Mouse (Mus musculus) lung, adult 2 months (tissue): ENCODE measurements around the gene Sox13. TPM values are rescaled to one million over a fixed set of nuclear protein-coding genes. Genes with fewer than 3 reads are reported as not detected.

Experiments
- DNase-seq: peaks from one replicate; pipeline ENCODE4 v3.0.0; 2022
- H3K4me1 ChIP-seq: fragments of 200-500 bp; 2 replicates; pipeline ENCODE4 v1.6.1; 2011; ENCODE audit warnings: low read length; ENCODE audit not compliant: control insufficient read depth, insufficient read depth
- H3K4me3 ChIP-seq: fragments of 200-500 bp; replicated peaks from 2 replicates; pipeline ENCODE3; 2011; ENCODE audit warnings: low read depth, mild to moderate bottlenecking, control low read depth, low read length; ENCODE audit errors: extremely low read depth
- CTCF ChIP-seq: fragments of 200-500 bp; IDR thresholded peaks from 2 replicates; pipeline ENCODE4 v1.5.1; 2011; ENCODE audit warnings: mild to moderate bottlenecking, low read length, control low read depth; ENCODE audit not compliant: insufficient read depth
- POLR2A ChIP-seq: fragments of 200-500 bp; IDR thresholded peaks from 2 replicates; pipeline ENCODE4 v1.6.1; 2011; ENCODE audit warnings: low read depth, mild to moderate bottlenecking, control low read depth, low read length, borderline replicate concordance; ENCODE audit errors: extremely low read depth
- WGBS: fragments of 180-500 bp; shearing (Covaris S2); methylation state at CpG from one replicate; pipeline ENCODE4 v1.1.7; 2018; 5-methylcytosine and 5-hydroxymethylcytosine counted together
- polyA plus RNA-seq: library from polyadenylated mRNA; depleted of rRNA; stranded (reverse); fragments of >200 nt; gene quantifications from 2 replicates; pipeline ENCODE4 v1.2.3, GENCODE M21; 2012; rRNA removed

Sox13 gene
- 134 and 144 TPM in 2 replicates for polyA plus RNA-seq

GRCm38 (mm10) chr1:133423543-133424480, at the start of gene Sox13:
Gene Sox13, minus strand, starts transcription at chr1:133424377.
- TF ChIP-seq POLR2A, result peak; percentile 71; the same call in 1 of the 2 replicates
- TF ChIP-seq CTCF, result no peak
- peak; percentile 78 for DNase-seq
- WGBS, result under 1% methylated on average over 115 of the region's 128 CpGs
- peaks cover 10% of the 10 kb centered on the region for H3K4me1 ChIP-seq
- peak within 1 kb of the TSS; percentile 95 for H3K4me3 ChIP-seq

DNA sequence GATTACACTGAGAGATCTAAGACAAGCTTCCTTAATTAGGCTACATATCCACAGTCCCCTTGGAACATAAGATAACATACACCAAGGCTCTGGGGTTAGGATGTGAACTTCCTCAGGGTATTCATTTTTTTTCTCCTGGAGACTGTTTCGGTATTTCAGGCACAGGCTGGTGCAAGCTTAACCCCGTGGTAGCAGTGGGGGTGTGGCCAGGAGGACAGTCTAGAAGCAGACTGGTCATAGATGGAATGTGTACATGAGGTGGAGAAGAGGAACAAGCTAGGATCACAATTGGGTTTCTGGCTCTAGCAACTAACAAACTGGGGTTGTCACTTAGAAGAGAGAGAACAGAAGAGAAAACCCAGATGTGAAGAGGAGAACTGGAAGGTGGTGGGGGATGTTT, 47.4 kb upstream of the Sox13 start:
- H3K4me3 ChIP-seq, result no peak overlapping the region
- TF ChIP-seq CTCF (no peak), POLR2A (no peak)
- no peak for DNase-seq
- no peaks in the 10 kb centered on the region for H3K4me1 ChIP-seq
- WGBS, result 13% methylated on average over 2 of the region's 2 CpGs

DNA sequence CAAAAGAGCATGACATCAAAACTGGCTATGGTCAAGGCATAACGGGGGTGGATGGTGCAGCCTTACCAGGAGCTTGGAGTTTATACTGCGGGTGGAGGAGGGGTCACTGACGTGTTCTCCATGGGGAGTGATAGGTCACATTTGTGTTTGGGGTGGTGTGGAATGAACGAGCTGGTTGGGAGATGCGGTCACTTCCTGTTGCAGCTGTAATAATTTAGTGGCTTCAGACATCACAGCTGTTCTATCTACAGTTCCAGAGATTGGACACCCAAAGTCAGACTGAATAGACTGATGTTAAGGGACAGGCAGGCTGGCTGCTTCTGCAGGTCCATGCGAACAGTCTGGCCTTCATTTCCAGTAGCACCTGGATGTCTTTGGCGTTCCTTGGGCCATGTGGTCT, 46.9 kb upstream of the Sox13 start:
- WGBS, result 48% methylated on average over 7 of the region's 7 CpGs
- DNase-seq, result no peak
- no peaks in the 10 kb centered on the region for H3K4me1 ChIP-seq
- TF ChIP-seq CTCF, result no peak
- no peak for TF ChIP-seq POLR2A
- no peak overlapping the region for H3K4me3 ChIP-seq

GRCm38 (mm10) chr1:133470242-133471025, 46.3 kb upstream of the Sox13 start:
- no peak for DNase-seq
- no peak overlapping the region for H3K4me3 ChIP-seq
- WGBS, result 61% methylated on average over 10 of the region's 10 CpGs
- TF ChIP-seq POLR2A (no peak), CTCF (no peak)
- H3K4me1 ChIP-seq, result no peaks in the 10 kb centered on the region

DNA sequence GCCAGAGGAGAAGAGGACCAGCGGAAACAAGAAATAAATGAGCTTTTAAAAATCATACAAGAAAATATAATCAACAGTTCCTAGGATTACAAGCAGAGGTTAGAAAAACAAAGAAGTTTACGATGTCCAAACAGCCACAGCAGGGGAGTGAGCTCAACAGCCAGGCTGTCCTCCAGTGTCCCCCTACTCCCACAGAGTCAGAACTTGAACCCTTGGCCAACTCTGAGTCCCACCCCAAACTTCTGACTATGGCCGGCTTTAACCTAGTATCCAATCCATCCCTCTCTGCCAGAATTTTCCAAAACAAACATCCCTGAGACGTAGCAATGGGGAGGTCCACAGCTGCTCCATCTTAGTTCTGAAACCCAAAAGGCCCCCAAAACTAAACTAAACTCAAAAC, 45.0 kb upstream of the Sox13 start:
- TF ChIP-seq POLR2A (no peak), CTCF (no peak)
- WGBS, result 70% methylated on average over 4 of the region's 4 CpGs
- Histone ChIP-seq H3K4me3 (no peak overlapping the region), H3K4me1 (no peaks in the 10 kb centered on the region)
- no peak for DNase-seq

DNA sequence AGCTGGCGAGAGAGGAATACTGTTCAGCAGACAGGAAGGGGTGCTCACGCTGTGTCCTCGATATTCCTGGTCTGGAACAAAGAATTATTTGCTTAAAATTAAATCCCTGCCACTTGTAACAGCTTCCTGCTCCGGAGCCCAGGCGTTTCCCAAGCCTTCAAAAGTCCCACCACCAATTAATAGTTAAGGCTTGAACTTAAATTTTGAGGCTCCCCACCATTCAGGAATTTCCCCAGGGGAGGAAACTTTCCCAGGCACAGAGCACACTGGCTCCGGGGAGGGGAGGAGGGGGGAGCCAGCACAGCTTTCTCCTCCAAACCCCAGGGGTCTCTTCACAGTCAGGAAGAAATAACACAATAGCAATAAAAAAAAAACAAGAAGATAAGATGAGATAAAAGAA, 44.6 kb upstream of the Sox13 start:
- WGBS, result 44% methylated on average over 6 of the region's 6 CpGs

DNA sequence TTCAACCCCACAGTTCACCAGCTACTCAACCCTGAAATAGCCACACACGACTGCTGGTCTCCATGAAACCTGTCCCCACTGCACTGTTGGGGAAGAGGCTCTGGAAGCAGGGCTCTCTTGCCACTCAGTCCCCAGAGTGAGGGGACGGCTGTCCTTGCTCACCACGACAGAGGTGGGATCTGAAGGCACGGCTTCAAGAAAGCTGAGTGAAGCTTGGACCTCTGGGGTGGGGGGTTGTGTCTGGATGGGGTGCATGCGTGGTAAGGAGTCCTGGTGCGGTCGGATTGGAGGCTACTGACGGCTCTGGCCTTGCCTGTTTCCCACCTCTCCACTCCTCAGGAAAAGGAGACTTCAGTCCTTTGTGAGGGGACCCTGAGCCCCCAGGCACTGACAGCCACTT, 43.7 kb upstream of the Sox13 start:
- Histone ChIP-seq H3K4me3 (no peak overlapping the region), H3K4me1 (no peaks in the 10 kb centered on the region)
- no peak for TF ChIP-seq CTCF
- TF ChIP-seq POLR2A, result no peak
- 82% methylated on average over 8 of the region's 8 CpGs for WGBS
- DNase-seq, result no peak

More for the DNA sequence above, 44.6 kb upstream of the Sox13 start:
- Histone ChIP-seq H3K4me3 (no peak overlapping the region), H3K4me1 (no peaks in the 10 kb centered on the region)
- TF ChIP-seq CTCF (no peak), POLR2A (no peak)
- no peak for DNase-seq

DNA sequence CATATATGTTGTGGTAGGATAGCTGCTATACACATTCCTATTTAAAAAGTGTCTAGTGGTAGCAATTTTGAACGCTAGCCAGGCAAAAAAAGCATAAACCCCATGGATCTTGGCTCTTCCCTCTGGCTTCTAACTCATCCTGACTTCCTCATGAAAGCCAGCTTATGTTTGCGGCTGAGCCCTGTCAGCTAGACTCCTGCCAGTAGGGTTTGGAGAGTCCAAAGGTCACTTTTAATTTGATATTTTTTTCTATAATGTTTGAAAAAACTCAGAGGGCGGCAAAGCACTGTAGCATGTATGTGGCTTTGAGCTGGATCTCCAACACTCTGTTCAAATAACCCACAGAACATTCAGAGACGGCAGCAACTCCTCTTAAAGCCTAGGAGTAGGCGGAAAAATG, 39.0 kb upstream of the Sox13 start:
- H3K4me3 ChIP-seq, result no peak overlapping the region
- no peaks in the 10 kb centered on the region for H3K4me1 ChIP-seq
- WGBS, result 80% methylated on average over 5 of the region's 5 CpGs
- TF ChIP-seq CTCF (no peak), POLR2A (no peak)
- DNase-seq, result no peak

DNA sequence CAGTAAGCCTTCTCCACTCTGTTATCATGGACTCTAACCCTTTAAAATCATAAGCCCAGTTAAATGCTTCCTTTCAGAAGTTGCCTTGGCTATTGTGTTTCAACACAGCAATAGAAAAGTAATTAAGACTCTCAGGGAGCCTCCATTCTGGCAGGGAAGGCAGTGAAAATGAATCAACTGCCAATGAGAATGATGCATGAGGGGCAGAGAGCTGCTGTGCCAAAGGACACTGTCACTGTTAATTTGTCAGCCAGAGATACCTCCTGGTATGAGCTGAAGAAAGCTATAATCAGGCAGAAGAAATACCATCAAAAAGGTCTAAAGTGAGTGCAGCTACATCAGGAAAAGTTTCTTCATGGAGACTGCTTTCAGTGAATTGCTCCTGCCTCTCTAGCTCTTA, 36.8 kb upstream of the Sox13 start:
- Histone ChIP-seq H3K4me3 (no peak overlapping the region), H3K4me1 (no peaks in the 10 kb centered on the region)
- TF ChIP-seq POLR2A, result no peak
- TF ChIP-seq CTCF, result no peak
- no peak for DNase-seq
